Mouse (Mus musculus) lung, postnatal 0 days (tissue): Measurements from ENCODE around the gene Gm20388. TPM values are rescaled to one million over a fixed set of nuclear protein-coding genes. Genes with fewer than 3 reads are reported as not detected.

Experiments used
- ATAC-seq: fragments of 200-750 bp; cut with Nextera tagmentation; 2 replicates; pipeline ENCODE4 v1.8.0; 2017; ENCODE audit warnings: moderate library complexity
- DNase-seq: peaks from one replicate; pipeline ENCODE4 v3.0.0-alpha.2; 2016; ENCODE audit warnings: low spot score
- H3K27ac ChIP-seq: fragments of 300-500 bp; sonication (generic); 2 replicates; pipeline ENCODE4 v1.5.1; 2014; ENCODE audit warnings: antibody characterized with exemption, mild to moderate bottlenecking, low read length, mixed read lengths
- H3K27me3 ChIP-seq: fragments of 300-500 bp; sonication (generic); replicated peaks from 2 replicates; pipeline ENCODE4 v1.6.1; 2014; ENCODE audit warnings: low read length, mixed read lengths; ENCODE audit not compliant: insufficient read depth
- H3K36me3 ChIP-seq: fragments of 300-500 bp; sonication (generic); 2 replicates; pipeline ENCODE4 v1.6.1; 2014; ENCODE audit warnings: low read length, mixed read lengths; ENCODE audit not compliant: insufficient read depth
- H3K4me1 ChIP-seq: fragments of 300-500 bp; sonication (generic); 2 replicates; pipeline ENCODE4 v1.6.1; 2014; ENCODE audit warnings: antibody characterized with exemption, low read depth, low read length, mixed read lengths; ENCODE audit not compliant: insufficient read depth
- H3K4me2 ChIP-seq: fragments of 300-500 bp; sonication (generic); replicated peaks from 2 replicates; pipeline ENCODE4 v1.6.1; 2014; ENCODE audit warnings: low read depth, mild to moderate bottlenecking, low read length, moderate library complexity, mixed read lengths
- H3K4me3 ChIP-seq: fragments of 300-500 bp; sonication (generic); 2 replicates; pipeline ENCODE4 v1.5.1; 2014; ENCODE audit warnings: low read depth, low read length
- H3K9ac ChIP-seq: fragments of 300-500 bp; sonication (generic); replicated peaks from 2 replicates; pipeline ENCODE4 v1.6.1; 2014; ENCODE audit warnings: low read depth, mild to moderate bottlenecking
- H3K9me3 ChIP-seq: fragments of 300-500 bp; sonication (generic); 2 replicates; pipeline ENCODE4 v1.6.1; 2016; ENCODE audit warnings: low read length, mixed read lengths
- CTCF ChIP-seq: IDR thresholded peaks from 2 replicates; pipeline ENCODE4 v1.5.1; 2016; ENCODE audit warnings: antibody characterized with exemption, mild to moderate bottlenecking
- EP300 ChIP-seq: IDR thresholded peaks from 2 replicates; pipeline ENCODE4 v1.6.1; 2016; ENCODE audit warnings: antibody characterized with exemption, mild to moderate bottlenecking, control low read depth
- WGBS: fragments of 180-500 bp; shearing (Covaris S2); extraction: QIAGEN DNeasy Blood & Tissue Kit; methylation state at CpG from one replicate; pipeline ENCODE4 v1.1.7; 2014; 5-methylcytosine and 5-hydroxymethylcytosine counted together
- polyA plus RNA-seq: library from polyadenylated mRNA; unstranded; fragments of >200 nt; fragmentation: Nextera tagmentation; extraction: Ambion mirVana; gene quantifications from 2 replicates; pipeline ENCODE4 v1.2.1, GENCODE M21; 2015

Gene Gm20388
- polyA plus RNA-seq, 1 experiment from 2014 or later = not detected

DNA sequence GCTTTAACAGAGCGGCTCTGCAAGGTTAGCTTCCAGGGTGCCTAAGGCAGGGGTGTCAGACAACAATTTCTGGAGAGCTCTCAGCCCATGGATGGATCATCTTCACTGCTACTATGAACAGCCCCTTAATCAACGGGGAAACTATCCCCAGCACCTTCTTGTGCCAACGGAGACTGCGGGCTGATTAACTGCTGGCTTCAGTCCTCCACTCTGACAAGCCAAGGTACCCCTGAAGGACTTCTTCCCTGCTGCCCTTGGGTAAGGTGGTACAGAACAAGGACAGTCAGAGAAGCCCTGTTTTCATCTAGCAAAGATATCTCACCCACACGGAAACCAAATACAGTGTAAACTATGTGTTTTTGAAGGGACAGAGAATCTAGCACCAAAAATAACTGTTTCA is 3039.1 kb downstream of the Gm20388 start:
- H3K9me3 ChIP-seq = no peaks in the 10 kb centered on the region
- peaks cover 3% of the 10 kb centered on the region; the same call in 1 of the 2 replicates for H3K4me1 ChIP-seq
- no peaks in the 10 kb centered on the region for H3K27me3 ChIP-seq
- no peak overlapping the region for H3K9ac ChIP-seq
- no peaks in the 10 kb centered on the region for H3K36me3 ChIP-seq
- no peak overlapping the region for H3K27ac ChIP-seq
- ATAC-seq = no peak
- H3K4me3 ChIP-seq = no peak overlapping the region
- H3K4me2 ChIP-seq = no peak overlapping the region
- no peak for DNase-seq
- 70% methylated on average over 5 of the region's 5 CpGs for WGBS
- no peak for TF ChIP-seq CTCF

DNA sequence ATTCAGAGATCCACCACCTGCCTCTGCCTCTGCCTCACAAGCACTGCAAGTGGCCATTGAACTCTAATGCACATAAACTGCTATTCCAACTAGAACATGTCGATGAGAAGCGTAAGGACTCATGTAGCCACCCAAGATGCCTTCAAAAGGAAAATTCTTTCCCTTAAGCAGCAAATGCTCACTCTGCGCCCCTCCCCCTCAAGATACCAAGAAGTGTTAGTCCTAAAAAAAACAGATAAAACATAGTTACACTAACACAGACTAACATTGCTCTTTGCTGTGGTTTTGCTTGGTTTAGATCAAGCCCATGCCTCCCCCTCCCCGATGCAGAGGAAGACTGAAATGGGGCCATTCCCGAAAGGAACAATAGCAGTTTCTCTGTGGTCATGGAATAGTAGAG is 3040.8 kb downstream of the Gm20388 start:
- H3K36me3 ChIP-seq = no peaks in the 10 kb centered on the region
- H3K27ac ChIP-seq = no peak overlapping the region
- no peak overlapping the region for H3K9ac ChIP-seq
- DNase-seq = no peak
- no peak for ATAC-seq
- no peaks in the 10 kb centered on the region for H3K27me3 ChIP-seq
- no peaks in the 10 kb centered on the region for H3K9me3 ChIP-seq
- TF ChIP-seq EP300 (no peak), CTCF (no peak)
- H3K4me2 ChIP-seq = no peak overlapping the region
- H3K4me3 ChIP-seq = no peak overlapping the region
- peaks cover 3% of the 10 kb centered on the region; the same call in 1 of the 2 replicates for H3K4me1 ChIP-seq
- WGBS = 85% methylated on average over 5 of the region's 5 CpGs

GRCm38 (mm10) chr8:122953028-122953427 is 3042.4 kb downstream of the Gm20388 start:
- WGBS = 85% methylated on average over 6 of the region's 6 CpGs
- Histone ChIP-seq H3K9me3 (no peaks in the 10 kb centered on the region), H3K27ac (no peak overlapping the region), H3K4me2 (no peak overlapping the region), H3K9ac (no peak overlapping the region), H3K4me1 (peaks cover 3% of the 10 kb centered on the region; the same call in 1 of the 2 replicates), H3K36me3 (no peaks in the 10 kb centered on the region), H3K27me3 (no peaks in the 10 kb centered on the region), H3K4me3 (no peak overlapping the region)
- no peak for ATAC-seq
- DNase-seq = no peak
- TF ChIP-seq EP300 (no peak), CTCF (no peak)

- DNase-seq (no peak), ATAC-seq (no peak)
- Histone ChIP-seq H3K4me3 (no peak overlapping the region), H3K9me3 (no peaks in the 10 kb centered on the region), H3K4me1 (peaks cover 3% of the 10 kb centered on the region; the same call in 1 of the 2 replicates), H3K27me3 (no peaks in the 10 kb centered on the region), H3K4me2 (no peak overlapping the region), H3K36me3 (no peaks in the 10 kb centered on the region), H3K27ac (no peak overlapping the region), H3K9ac (no peak overlapping the region)
- 78% methylated on average over 3 of the region's 3 CpGs for WGBS
- TF ChIP-seq EP300 (no peak), CTCF (no peak)
These were observed 3043.6 kb downstream of the Gm20388 start for GRCm38 (mm10) chr8:122954090-122954799.

- no peaks in the 10 kb centered on the region for H3K9me3 ChIP-seq
- H3K4me1 ChIP-seq = peaks cover 3% of the 10 kb centered on the region; the same call in 1 of the 2 replicates
- TF ChIP-seq EP300 (no peak), CTCF (no peak)
- H3K27ac ChIP-seq = no peak overlapping the region
- ATAC-seq (no peak), DNase-seq (no peak)
- no peaks in the 10 kb centered on the region for H3K27me3 ChIP-seq
- no peak overlapping the region for H3K9ac ChIP-seq
- H3K36me3 ChIP-seq = no peaks in the 10 kb centered on the region
- H3K4me3 ChIP-seq = no peak overlapping the region
- no peak overlapping the region for H3K4me2 ChIP-seq
These were observed 3044.6 kb downstream of the Gm20388 start for GRCm38 (mm10) chr8:122955195-122955594.

GRCm38 (mm10) chr8:122955997-122956396 is 3045.4 kb downstream of the Gm20388 start:
- Histone ChIP-seq H3K9ac (no peak overlapping the region), H3K4me1 (peaks cover 8% of the 10 kb centered on the region; the same call in 1 of the 2 replicates), H3K4me3 (no peak overlapping the region), H3K27ac (no peak overlapping the region), H3K4me2 (no peak overlapping the region), H3K27me3 (no peaks in the 10 kb centered on the region), H3K9me3 (no peaks in the 10 kb centered on the region), H3K36me3 (no peaks in the 10 kb centered on the region)
- TF ChIP-seq EP300 = no peak
- no peak for TF ChIP-seq CTCF
- ATAC-seq (no peak), DNase-seq (no peak)
- WGBS = 92% methylated on average over 3 of the region's 3 CpGs
